Mouse (Mus musculus) kidney, embryonic 16.5 days (tissue): Measurements from ENCODE around the gene Them7. TPM values are rescaled to one million over a fixed set of nuclear protein-coding genes. Genes with fewer than 3 reads are reported as not detected.

Source experiments
- ATAC-seq: fragments of 200-750 bp; cut with Nextera tagmentation; 2 replicates; pipeline ENCODE4 v1.8.0; 2017; ENCODE audit warnings: moderate TSS enrichment; ENCODE audit not compliant: low FRiP score, low TSS enrichment
- H3K27ac ChIP-seq: fragments of 300-500 bp; sonication (generic); 2 replicates; pipeline ENCODE4 v1.5.1; 2014; ENCODE audit warnings: low read length
- H3K27me3 ChIP-seq: fragments of 300-500 bp; sonication (generic); 2 replicates; pipeline ENCODE4 v1.6.1; 2014; ENCODE audit warnings: low read length, control low read depth, mixed read lengths; ENCODE audit not compliant: insufficient read depth
- H3K36me3 ChIP-seq: fragments of 300-500 bp; sonication (generic); 2 replicates; pipeline ENCODE4 v1.6.1; 2014; ENCODE audit warnings: low read length, control low read depth, mixed read lengths; ENCODE audit not compliant: insufficient read depth
- H3K4me1 ChIP-seq: fragments of 300-500 bp; sonication (generic); 2 replicates; pipeline ENCODE4 v1.6.1; 2014; ENCODE audit warnings: low read length, control low read depth, mixed read lengths; ENCODE audit not compliant: insufficient read depth
- H3K4me2 ChIP-seq: fragments of 300-500 bp; sonication (generic); replicated peaks from 2 replicates; pipeline ENCODE4 v1.6.1; 2014; ENCODE audit warnings: low read depth, low read length
- H3K4me3 ChIP-seq: fragments of 300-500 bp; sonication (generic); 2 replicates; pipeline ENCODE4 v1.5.1; 2014; ENCODE audit warnings: mild to moderate bottlenecking, low read length
- H3K9ac ChIP-seq: fragments of 300-500 bp; sonication (generic); replicated peaks from 2 replicates; pipeline ENCODE4 v1.6.1; 2014; ENCODE audit warnings: low read length
- H3K9me3 ChIP-seq: fragments of 300-500 bp; sonication (generic); 2 replicates; pipeline ENCODE4 v1.6.1; 2016; ENCODE audit warnings: low read length, control low read depth
- WGBS: fragments of 180-500 bp; shearing (Covaris S2); extraction: QIAGEN DNeasy Blood & Tissue Kit; methylation state at CpG from one replicate; pipeline ENCODE4 v1.1.7; 2014; 5-methylcytosine and 5-hydroxymethylcytosine counted together
- polyA plus RNA-seq: library from polyadenylated mRNA; unstranded; fragments of >200 nt; fragmentation: Nextera tagmentation; extraction: Ambion mirVana; gene quantifications from 2 replicates; pipeline ENCODE4 v1.2.1, GENCODE M21; 2015

Them7 gene
- polyA plus RNA-seq: 4.0 and 4.1 TPM in 2 replicates

DNA sequence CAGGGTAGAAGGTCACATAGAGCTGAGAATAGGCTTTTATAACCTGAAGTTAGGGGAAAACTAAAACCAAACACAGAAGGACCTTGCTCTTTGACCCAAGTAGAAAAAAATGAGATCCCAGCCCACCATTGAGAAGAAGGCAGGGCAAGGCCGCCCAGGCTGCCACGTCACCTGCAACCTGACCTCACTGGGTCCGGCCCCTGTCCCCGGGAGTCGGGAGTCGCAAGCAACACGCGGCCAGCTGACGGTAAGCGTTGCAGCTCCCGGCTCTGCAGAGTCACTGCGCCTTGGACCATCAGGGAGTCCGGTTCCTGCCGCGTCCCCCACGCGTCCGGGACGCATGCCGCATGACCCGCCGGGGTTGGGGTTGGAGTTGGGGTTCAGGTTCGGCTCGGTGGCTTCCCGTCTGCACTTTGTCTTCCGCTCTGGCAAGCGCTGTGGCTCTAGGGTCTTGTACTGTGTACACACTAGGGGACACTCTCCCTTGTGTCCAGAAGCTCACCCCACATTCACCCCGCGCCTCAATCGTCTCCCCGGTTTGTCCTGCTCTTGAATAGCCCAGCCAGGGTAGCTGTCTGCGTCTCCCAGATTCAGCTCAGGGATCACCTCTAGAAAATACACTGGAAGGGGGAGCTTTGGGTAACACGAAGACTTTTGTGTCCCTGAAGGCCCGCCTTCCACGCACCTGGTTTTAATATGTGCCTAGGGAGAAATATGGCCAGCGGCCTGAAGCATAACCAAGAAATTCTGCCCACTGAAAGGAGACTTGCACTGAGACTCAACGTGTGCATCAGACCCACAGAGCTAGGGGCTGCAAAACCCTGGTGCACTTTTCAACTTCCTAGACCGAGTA is at the start of gene Them7:
Gene Them7, plus strand, starts transcription at position 187 of the 853 bp plus-strand sequence.
- H3K9me3 ChIP-seq: no peaks in the 10 kb centered on the region
- peak within 1 kb of the TSS; percentile 60 for H3K9ac ChIP-seq
- peak within 1 kb of the TSS; percentile 20; the same call in 1 of the 2 replicates for H3K27ac ChIP-seq
- H3K4me1 ChIP-seq: peaks cover 39% of the 10 kb centered on the region
- H3K4me3 ChIP-seq: peak within 1 kb of the TSS; percentile 45
- no peaks in the 10 kb centered on the region; the same call in 1 of the 2 replicates for H3K27me3 ChIP-seq
- peak; percentile 85 for ATAC-seq
- 4% methylated on average over 38 of the region's 38 CpGs for WGBS
- H3K4me2 ChIP-seq: peak within 1 kb of the TSS; percentile 66
- H3K36me3 ChIP-seq: no peaks in the 10 kb centered on the region

DNA sequence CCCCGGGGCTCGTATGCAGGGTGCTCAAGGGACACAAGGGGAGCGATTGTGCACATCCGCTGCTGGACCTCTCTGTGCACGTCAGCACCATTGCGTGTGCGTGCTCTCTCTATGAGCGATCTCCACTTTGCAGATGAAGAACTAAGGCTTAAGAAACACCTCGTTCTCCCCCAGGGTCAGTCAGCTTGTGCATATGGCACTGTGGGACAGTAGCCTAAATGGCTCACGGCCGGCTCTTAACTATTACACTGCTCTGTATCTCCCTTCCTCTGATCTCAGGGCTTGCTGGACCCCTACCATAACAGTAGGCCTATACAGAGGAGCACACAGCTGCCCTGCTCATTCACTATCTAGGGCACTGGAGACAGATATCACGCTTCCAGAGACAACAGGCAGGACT is 45.2 kb upstream of the Them7 start:
- no peak overlapping the region for H3K27ac ChIP-seq
- H3K27me3 ChIP-seq: no peaks in the 10 kb centered on the region
- peaks cover 17% of the 10 kb centered on the region for H3K36me3 ChIP-seq
- H3K4me3 ChIP-seq: no peak overlapping the region
- 81% methylated on average over 12 of the region's 12 CpGs for WGBS
- no peak for ATAC-seq
- H3K4me1 ChIP-seq: no peaks in the 10 kb centered on the region
- no peak overlapping the region for H3K4me2 ChIP-seq
- no peak overlapping the region for H3K9ac ChIP-seq
- H3K9me3 ChIP-seq: peaks cover 3% of the 10 kb centered on the region; the same call in 1 of the 2 replicates

DNA sequence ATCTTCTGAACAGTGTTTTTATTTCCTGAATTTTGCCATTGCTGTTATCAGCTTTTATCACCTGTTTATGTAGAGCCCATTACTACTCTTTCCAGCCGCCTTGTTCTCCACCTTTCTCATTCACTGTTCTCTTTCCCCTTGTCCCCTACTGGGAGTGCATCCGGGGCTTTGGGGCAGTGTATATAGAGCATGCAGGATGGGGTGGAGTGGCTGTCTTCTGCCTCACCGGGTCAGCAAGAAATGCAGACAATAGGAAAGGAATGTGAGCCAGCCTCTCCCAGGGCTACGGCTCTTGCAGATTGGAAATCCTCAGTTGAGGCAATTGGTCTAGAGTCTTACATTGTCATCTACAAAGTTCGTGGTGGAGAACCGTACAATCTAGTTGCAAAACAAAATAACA is 41.6 kb upstream of the Them7 start:
- 46% methylated on average over 6 of the region's 6 CpGs for WGBS
- no peaks in the 10 kb centered on the region for H3K36me3 ChIP-seq
- peaks cover 5% of the 10 kb centered on the region; the same call in 1 of the 2 replicates for H3K4me1 ChIP-seq
- H3K9me3 ChIP-seq: peaks cover 3% of the 10 kb centered on the region; the same call in 1 of the 2 replicates
- H3K9ac ChIP-seq: no peak overlapping the region
- no peaks in the 10 kb centered on the region for H3K27me3 ChIP-seq
- no peak overlapping the region for H3K4me3 ChIP-seq
- no peak for ATAC-seq
- no peak overlapping the region for H3K27ac ChIP-seq
- no peak overlapping the region for H3K4me2 ChIP-seq

DNA sequence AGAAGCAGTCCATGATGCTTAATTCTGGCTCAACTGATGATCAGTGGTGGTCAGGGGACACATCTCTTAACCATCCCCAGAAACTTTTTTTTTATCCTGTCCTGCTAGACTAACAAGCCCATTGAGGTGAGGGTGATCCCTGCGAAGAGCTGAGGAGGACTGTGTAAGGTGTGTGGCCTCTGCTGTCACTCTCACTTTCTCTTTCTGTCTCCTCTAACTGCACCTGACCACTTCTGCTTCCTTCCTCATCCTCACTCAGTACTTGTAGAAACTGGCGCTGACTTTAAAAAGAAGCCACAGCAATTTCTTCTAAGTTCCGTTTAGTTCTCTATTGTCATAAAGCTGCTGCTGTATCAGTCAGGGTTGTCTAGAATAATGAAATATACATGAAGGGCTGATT is 39.0 kb upstream of the Them7 start:
- peaks cover 6% of the 10 kb centered on the region; the same call in 1 of the 2 replicates for H3K4me1 ChIP-seq
- no peak overlapping the region for H3K4me2 ChIP-seq
- peaks cover under 1% of the 10 kb centered on the region; the same call in 1 of the 2 replicates for H3K9me3 ChIP-seq
- 90% methylated on average over 3 of the region's 3 CpGs for WGBS
- no peak for ATAC-seq
- no peaks in the 10 kb centered on the region for H3K27me3 ChIP-seq
- no peaks in the 10 kb centered on the region for H3K36me3 ChIP-seq
- no peak overlapping the region for H3K27ac ChIP-seq
- no peak overlapping the region for H3K4me3 ChIP-seq
- H3K9ac ChIP-seq: no peak overlapping the region

DNA sequence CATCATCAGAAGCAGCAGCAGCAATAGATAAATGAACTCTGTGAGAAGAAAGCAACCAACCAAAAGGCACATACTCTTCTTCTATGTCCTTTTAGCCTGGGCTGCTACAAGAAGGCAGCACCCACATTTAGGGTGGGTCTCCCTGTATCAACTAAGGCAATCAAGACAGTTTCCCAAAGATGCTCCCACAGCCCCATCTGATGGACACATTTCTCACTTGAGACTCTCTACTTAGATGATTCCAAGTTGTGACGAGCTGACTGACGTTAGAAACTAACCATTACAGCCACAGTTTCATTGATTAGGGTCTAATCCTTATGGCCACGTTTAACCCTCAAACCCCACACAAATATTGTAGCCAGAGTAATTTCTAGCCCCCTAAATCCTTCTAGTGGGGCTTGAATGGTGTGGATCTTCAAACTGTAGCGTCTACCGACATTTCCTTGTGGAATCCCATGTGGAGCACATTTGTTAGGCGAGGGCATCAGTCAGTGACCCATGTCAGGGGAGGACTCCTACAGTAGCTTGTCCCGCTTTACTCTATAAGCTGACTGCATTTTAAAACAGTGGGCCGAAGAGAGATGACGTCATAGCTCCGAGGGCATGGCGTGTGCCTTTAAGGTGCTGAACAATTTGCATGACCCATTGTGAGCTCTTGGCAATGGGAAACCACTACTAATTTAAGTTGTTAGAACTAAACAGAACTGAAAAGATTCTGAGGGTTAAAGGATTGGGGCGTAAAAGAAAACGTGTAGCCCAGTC is 38.2 kb upstream of the Them7 start:
- Histone ChIP-seq H3K9ac (no peak overlapping the region), H3K4me1 (peaks cover 6% of the 10 kb centered on the region; the same call in 1 of the 2 replicates), H3K36me3 (no peaks in the 10 kb centered on the region), H3K4me3 (no peak overlapping the region), H3K9me3 (no peaks in the 10 kb centered on the region), H3K27me3 (no peaks in the 10 kb centered on the region), H3K4me2 (no peak overlapping the region), H3K27ac (no peak overlapping the region)
- ATAC-seq: no peak
- WGBS: 68% methylated on average over 13 of the region's 13 CpGs

DNA sequence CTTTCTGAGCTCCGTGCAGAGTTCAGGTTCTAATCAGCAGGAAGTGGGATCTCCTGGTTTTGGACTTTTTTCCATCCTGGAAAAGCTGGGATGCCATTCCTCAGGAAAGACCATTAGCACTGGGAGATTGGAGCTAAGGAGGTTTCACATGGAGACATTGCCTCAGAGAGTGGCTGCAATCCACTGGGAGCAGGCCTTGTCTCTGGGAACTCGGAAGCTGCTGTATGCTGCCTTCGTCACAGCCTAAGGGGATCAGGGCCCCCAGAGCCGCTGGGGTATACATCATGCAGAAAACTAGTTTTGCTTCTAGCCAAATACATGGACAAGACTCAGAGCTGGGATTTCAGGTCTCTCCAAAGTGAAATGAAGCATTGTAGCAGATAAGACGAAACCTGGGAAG is 37.5 kb upstream of the Them7 start:
- no peak overlapping the region for H3K4me2 ChIP-seq
- no peak overlapping the region for H3K27ac ChIP-seq
- H3K9ac ChIP-seq: no peak overlapping the region
- H3K4me3 ChIP-seq: no peak overlapping the region
- ATAC-seq: no peak
- no peaks in the 10 kb centered on the region for H3K36me3 ChIP-seq
- H3K4me1 ChIP-seq: peaks cover 6% of the 10 kb centered on the region; the same call in 1 of the 2 replicates
- no peaks in the 10 kb centered on the region for H3K27me3 ChIP-seq
- WGBS: 66% methylated on average over 5 of the region's 5 CpGs
- H3K9me3 ChIP-seq: no peaks in the 10 kb centered on the region

DNA sequence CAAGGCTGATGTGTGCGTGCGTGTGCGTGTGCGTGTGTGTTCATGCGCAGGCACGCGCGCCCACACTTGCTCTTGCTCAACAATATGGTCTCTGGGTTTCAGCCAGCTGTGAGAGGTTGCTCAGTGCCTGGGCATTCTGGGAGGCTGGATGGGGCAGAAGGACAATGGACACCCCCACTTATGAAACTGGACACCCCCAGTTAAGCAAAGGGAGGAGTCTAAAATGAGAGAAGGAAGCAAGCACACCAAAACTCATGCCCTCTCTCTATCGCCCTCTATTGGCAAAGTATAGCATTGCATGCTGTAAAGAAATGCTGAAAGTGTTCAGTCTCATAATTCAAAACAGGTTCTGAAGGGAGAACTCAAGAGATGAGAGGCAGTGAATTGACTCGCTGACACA is 35.9 kb upstream of the Them7 start:
- 78% methylated on average over 10 of the region's 10 CpGs for WGBS
- Histone ChIP-seq H3K4me1 (peaks cover 6% of the 10 kb centered on the region; the same call in 1 of the 2 replicates), H3K9me3 (no peaks in the 10 kb centered on the region), H3K36me3 (no peaks in the 10 kb centered on the region), H3K27ac (no peak overlapping the region), H3K4me3 (no peak overlapping the region), H3K4me2 (no peak overlapping the region), H3K9ac (no peak overlapping the region), H3K27me3 (no peaks in the 10 kb centered on the region)
- no peak for ATAC-seq

DNA sequence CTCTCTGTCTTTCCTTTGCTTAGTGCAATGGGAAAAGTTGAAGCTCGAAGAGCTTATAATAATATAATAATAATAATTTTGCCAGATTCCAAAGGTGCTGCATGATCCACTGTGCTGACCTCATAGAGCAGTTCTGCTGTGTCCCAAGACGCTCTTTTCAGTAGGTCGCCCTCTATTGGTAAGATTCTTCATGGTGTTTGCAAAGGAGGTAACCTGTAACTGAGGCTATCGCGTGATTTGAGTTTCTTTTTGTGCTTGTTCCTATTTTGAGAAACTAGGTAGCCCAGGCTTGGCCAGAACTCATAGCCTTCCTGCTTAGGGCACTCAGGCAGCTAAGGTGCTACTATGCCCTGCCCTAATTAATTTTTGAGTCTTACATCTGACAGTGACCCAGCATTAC is 34.8 kb upstream of the Them7 start:
- 33% methylated on average over 5 of the region's 5 CpGs for WGBS
- no peaks in the 10 kb centered on the region for H3K27me3 ChIP-seq
- no peaks in the 10 kb centered on the region for H3K9me3 ChIP-seq
- no peak overlapping the region for H3K9ac ChIP-seq
- H3K4me2 ChIP-seq: no peak overlapping the region
- peaks cover 6% of the 10 kb centered on the region; the same call in 1 of the 2 replicates for H3K4me1 ChIP-seq
- H3K36me3 ChIP-seq: no peaks in the 10 kb centered on the region
- no peak for ATAC-seq
- H3K27ac ChIP-seq: no peak overlapping the region
- H3K4me3 ChIP-seq: no peak overlapping the region

DNA sequence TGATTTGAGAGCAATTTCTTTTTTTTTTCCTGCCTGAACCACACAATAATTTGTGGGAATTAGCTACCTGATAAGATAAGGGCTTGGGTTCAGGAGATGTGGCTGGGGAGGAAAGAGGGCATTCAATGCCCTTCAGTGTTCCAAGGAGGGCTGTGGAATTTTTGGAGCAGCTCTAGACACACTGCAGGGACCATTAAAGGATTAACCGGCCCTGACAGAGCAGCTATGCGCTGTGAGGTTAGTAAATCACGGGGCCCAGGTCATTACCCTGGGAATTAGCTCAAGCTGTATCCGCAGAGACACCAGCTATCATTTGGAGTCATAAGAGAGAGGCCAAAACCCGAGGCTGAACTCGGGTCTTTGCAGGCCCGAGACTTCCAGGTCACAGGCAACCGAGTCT is 24.0 kb upstream of the Them7 start:
- peaks cover 7% of the 10 kb centered on the region for H3K4me1 ChIP-seq
- H3K4me2 ChIP-seq: no peak overlapping the region
- peak; percentile 63; the same call in 1 of the 2 replicates for ATAC-seq
- no peaks in the 10 kb centered on the region for H3K9me3 ChIP-seq
- H3K4me3 ChIP-seq: no peak overlapping the region
- H3K36me3 ChIP-seq: no peaks in the 10 kb centered on the region
- 11% methylated on average over 8 of the region's 8 CpGs for whole genome bisulfite sequencing
- no peaks in the 10 kb centered on the region for H3K27me3 ChIP-seq
- H3K9ac ChIP-seq: no peak overlapping the region
- no peak overlapping the region for H3K27ac ChIP-seq
